Mouse (Mus musculus) colon, adult 2 months (tissue): ENCODE measurements around the gene Gm21985. TPM values are rescaled to one million over a fixed set of nuclear protein-coding genes. Genes with fewer than 3 reads are reported as not detected.

Source experiments
- polyA plus RNA-seq: library from polyadenylated mRNA; depleted of rRNA; stranded (reverse); fragments of >200 nt; gene quantifications from 2 replicates; pipeline ENCODE4 v1.2.3, GENCODE M21; 2012; rRNA removed

Gm21985 gene
- polyA plus RNA-seq = not detected in 2 replicates

DNA sequence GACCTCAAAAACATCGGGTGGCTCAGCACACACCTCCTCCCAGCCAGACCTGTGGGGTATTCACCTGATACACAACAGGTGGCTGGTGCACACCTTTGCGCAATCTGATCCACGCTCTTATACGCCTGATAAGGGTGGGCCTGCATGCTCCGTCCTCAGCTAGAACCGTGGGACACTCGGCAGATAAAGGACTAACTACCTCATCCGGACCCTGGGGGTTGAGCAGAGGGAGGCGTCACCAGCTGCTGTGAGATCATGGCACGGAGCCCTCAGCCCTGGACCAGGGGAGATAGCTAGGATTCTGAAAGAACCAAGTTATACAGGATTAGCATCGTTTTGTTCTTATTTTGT lies at the start of gene Gm21985:
Gene Gm21985 (plus strand): TSS at position 73 of the 351 bp plus-strand sequence.

DNA sequence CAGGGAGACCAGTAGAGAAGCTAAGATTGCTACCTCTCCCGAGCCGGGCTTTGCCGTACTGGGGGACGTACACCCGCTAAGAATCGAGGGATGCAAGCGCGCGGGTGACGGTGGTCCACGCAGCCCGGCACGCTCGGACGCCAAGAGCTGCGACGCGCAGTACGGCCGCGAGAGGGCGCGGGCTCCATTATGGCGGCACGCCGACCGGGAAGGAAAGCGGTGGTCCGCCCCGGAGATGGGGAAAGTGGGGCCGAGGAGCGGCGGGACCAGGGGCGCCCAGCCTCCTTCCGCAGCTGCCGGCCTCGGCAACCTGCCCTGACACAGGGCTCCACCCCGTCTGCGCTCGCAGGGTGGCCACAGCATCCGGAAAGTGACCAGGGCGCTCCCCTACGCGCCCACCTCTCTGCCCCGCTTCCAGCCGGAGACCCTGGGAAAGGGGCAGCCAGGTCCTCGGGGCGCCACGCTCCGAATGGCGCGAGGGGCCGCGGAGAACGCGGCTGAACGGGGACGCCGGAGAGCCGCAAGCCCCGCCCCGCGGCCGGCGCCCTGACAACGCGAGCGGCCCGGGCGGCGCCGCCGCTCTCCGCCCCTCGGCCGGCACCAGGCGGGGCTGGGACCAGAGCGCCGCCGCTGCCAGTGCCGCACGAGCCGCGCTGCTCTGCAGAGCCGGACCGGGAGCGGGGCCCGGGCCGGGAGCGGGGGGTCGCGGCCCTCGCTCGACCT lies 26.7 kb upstream of the Gm21985 start, which contains the start of gene Lpcat4:
Gene Lpcat4 (plus strand): TSS at position 257 of the 723 bp plus-strand sequence.

DNA sequence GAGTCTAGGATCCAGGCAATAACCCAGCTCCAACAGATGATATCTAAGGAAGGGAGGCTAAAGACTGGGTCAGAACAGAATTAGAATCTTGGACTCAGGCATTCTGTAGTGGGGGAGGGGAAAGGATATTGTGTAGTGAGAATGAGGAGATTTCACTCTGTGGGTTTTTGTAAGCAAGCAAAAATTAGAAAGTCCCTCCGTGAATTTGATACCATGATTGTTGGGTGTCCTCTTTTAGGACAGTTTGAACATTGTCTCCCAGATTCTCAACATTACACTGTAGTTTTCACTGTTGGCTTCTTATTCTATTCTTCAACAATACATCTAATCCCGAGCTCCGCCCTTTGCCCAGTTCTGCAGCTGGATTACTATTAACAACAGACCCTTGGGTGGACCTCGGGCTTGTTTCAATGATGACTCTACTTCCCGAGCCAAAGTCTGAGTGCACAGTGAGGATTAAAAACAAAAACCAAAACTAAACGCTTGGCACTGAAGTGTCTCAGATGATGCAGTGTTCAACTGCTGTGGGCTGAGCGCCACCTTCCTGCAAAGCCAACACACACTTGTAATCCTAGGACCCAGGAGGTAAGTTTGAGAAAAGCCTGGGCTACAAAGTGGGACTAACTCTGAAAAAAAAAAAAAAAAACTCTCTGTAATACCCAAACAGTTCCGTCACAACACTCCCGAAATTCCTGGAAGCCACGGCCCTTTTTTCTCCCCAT lies 6.7 kb upstream of the Gm21985 start, which contains the start of gene Nutm1:
Gene Nutm1 (minus strand): TSS at position 51 of the 722 bp plus-strand sequence.

DNA sequence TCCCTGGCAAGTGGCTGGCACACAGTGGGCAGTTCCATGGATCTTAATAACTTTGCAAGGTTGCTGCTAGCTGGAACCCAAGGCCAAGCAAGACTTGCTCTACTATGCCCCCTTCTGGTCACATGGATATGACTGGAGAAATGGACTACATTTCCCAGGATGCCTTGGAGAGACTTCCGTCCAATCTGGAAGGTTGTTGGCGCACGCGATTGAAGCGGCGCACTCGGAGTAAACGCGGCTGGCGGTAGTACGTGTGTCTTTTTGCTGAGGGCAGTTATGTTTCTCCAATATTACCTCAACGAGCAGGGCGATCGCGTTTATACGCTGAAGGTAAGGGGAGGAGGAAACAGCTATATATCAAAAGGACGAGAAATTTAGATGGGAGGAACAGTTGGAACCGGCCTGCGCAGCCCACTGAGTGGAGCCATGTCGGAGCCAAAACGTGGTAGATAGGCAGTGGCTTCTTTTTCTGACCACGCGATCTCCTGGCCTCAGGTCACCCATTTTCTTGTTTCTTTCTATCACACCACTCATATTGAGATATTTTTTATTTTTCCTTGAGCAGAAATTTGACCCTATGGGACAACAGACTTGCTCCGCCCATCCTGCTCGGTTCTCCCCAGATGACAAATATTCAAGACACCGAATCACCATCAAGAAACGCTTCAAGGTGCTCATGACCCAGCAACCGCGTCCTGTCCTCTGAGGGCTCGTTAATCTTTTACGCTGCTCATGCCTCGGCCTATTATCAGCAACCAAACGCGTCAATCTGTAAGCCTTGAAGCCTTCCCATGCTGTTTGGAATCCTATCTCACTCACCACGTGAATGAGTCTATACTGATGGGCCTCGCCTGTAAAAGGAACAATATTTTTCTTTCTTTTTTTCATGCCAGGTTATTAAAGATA lies 4.1 kb upstream of the Gm21985 start, which contains the start of gene Nop10:
Gene Nop10 (plus strand): TSS at position 179 of the 906 bp plus-strand sequence.

DNA sequence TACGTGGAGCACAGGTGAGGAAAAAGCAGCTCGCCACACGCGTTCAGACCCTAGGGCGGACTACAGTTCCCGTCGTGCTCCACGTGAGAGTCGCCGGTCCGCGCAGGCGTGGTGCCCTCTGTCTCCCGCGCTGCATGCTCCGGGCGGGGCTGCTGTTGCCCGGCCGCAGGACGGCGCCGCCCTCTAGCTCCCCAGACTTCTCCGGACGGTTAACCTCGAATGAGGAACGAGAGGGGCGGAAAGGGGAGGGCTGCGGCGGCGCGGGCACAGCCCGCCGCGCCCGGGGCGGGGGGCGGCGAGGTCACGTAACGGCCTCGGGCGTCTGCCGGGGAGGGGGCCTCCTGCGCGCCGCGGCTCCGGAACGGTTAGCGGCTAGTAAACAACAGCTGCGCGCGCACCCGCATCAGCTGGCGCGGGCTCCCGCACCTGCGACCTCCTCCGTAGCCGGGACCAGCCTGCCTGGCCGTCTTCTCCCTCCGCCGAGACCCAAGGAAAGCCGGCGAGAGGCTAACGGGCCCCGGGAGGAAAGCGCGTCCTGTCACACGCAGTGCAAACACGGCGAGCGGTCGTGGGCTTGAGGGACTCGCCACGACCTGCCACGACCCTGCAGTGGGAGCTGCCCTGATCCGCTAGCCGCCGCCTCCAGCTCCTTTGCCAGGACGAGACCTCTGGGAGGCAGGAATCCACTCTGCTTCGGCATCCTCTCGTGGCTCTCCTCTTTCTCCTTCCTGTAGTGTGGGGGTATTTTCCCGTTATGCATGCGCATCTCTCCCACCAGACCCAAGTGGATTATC lies 469 bp upstream of the Gm21985 start, which contains the start of gene Slc12a6:
Gene Slc12a6 (plus strand): TSS at position 378 of the 794 bp plus-strand sequence.

DNA sequence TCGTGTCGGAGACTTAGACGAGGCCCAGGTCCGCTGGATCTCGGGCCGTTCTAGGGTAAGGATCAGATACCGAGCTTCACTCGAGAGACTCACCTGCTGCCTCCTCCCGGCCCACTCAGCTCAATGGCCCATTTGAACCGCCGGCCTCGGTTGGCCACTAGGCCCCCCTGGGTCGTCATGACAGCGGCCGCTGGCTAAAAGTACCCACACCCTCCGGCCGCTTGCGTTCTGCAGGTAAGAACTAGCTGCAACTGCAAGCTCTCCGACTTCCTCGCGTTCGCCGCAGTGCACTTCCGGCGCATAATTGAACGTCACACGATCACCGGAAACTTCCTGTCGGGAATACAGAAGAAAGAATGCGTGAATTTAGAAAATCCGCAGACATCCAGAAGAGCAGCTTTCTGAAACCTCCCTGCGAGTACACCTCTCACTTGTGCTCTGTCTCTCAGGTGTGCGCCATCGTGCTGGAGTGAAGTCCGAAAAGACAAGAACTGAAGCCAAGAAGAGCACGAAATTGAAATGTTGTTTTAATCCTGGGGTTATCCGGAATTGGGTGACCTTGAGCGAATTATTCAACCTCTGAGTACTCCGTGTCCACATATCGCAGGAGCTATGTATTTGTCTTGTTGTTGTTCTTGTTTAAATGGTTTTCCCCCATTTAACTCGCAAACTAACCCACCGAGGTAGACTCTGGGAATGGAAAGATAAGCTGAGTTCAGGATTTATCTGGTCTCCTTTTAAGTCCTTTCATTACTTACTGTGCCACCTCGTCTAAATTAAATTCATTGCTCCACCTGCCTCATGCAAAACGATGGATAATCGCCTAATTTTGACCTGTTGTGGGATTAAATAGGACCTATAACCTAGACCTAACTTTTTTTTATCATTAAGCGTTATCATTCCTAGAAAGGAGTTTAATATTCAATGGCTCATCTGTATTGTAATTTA lies 101.9 kb downstream of the Gm21985 start, which contains the start of gene Emc4:
Gene Emc4 (minus strand): TSS at position 302 of the 948 bp plus-strand sequence.

DNA sequence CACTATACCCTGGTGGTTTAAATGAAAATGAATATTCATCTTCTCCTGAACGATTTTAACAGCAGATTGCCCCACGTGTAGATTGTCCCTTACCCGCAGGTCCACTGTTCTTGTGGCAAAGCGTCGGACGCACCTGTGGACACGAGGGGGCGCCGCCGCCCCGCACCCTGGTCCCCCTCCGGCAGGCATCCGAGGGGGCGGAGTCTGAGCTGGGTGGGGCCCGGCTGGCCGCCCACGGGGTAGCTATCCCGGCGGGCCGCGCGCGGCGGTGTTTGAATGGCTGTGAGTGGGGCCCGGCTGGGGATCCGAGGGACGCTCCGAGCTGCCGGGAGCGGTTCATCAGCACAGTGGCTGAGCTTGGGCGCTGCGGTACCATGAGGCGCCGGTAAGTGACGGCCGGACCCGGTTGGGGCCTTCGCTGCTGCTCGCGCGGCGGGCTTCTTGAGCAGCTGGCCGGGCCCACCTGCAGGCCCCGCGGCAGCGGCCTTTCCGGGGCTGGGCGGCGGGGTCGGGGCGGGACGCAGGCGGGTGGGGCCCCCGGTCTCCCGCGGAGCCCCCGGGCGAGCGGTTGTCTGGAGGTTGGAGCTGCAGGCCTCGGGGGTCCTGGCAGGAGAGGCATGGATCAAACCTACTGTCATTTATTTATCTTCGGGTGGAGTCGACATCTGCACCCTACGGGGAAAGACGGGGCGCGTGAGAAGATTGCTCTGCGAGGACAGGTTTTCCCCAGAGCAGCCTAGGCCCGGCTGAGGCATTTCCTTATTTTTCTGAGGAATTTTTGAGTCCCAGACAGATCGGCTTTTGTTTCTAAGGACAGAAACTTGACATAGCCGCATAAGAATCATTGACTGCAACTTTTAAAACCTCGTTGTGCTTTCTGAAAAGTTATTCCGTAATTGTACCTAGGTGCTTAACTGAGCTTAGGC lies 113.1 kb downstream of the Gm21985 start, which contains the start of gene Katnbl1:
Gene Katnbl1 (plus strand): TSS at position 239 of the 926 bp plus-strand sequence.

DNA sequence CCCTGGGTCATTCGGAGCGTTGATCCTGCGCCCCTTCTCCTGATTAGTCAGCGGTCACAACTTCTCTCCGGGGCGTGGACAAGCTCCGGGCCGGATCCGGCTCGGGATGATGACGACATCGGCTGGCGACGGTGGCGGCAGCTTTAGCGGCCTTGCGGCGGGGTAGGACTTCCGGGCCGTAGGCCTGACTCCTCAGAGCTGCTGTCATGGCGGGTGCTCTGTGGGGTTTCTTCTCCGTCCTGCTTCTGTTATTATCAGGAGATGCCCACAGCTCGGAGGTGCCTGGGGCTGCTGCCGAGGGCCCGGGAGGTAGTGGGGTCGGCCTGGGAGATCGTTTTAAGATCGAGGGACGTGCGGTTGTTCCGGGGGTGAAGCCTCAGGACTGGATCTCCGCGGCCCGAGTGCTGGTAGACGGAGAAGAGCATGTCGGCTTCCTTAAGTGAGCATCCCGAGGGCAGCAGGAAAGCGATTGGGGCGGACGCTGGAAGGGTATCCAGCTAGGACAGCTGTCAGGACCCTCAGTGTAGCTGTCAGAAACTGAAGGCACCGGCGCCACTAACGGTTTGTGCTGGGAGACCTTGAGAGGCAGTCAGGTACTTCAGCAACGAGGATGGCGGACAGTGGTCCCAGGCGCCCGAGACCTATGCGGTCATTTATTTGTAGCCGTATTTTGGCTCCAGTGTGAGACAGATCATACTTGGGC lies 188.9 kb downstream of the Gm21985 start, which contains the start of gene Emc7:
Gene Emc7 (plus strand): TSS at position 136 of the 703 bp plus-strand sequence.

Other genes starting within 250 kb of the Gm21985 start
- gene Olfr1311, start 241.9 kb upstream of the Gm21985 start, polyA plus RNA-seq = not detected in 2 replicates
- not detected in 2 replicates for gene Olfr1312, start 216.1 kb upstream of the Gm21985 start, polyA plus RNA-seq
- not detected in 2 replicates for gene Olfr1313, start 188.5 kb upstream of the Gm21985 start, polyA plus RNA-seq
- gene Olfr1314, start 169.5 kb upstream of the Gm21985 start, polyA plus RNA-seq = not detected in 2 replicates
- not detected in 2 replicates for gene Olfr1315-ps1, start 150.9 kb upstream of the Gm21985 start, polyA plus RNA-seq
- gene Olfr1316, start 131.3 kb upstream of the Gm21985 start, polyA plus RNA-seq = not detected in 2 replicates
- not detected in 2 replicates for gene Olfr1317, start 126.0 kb upstream of the Gm21985 start, polyA plus RNA-seq
- not detected in 2 replicates for gene Olfr1318, start 112.1 kb upstream of the Gm21985 start, polyA plus RNA-seq
- 68.9 and 103 TPM in 2 replicates for gene Lpcat4, start 26.8 kb upstream of the Gm21985 start, polyA plus RNA-seq
- not detected in 2 replicates for gene Nutm1, start 7.0 kb upstream of the Gm21985 start, polyA plus RNA-seq
- 29.9 and 30.3 TPM in 2 replicates for gene Nop10, start 4.4 kb upstream of the Gm21985 start, polyA plus RNA-seq
- gene Slc12a6, start 489 bp upstream of the Gm21985 start, polyA plus RNA-seq = 18.2 and 19.2 TPM in 2 replicates
- gene Emc4, start 101.7 kb downstream of the Gm21985 start, polyA plus RNA-seq = 50.1 and 68.0 TPM in 2 replicates
- 0.49 and 0.66 TPM in 2 replicates for gene Katnbl1, start 112.9 kb downstream of the Gm21985 start, polyA plus RNA-seq
- 3.7 and 4.5 TPM in 2 replicates for gene Emc7, start 188.7 kb downstream of the Gm21985 start, polyA plus RNA-seq
- not detected in 2 replicates for gene Chrm5, start 214.5 kb downstream of the Gm21985 start, polyA plus RNA-seq
- 3.5 and 4.5 TPM in 2 replicates for gene Aven, start 226.7 kb downstream of the Gm21985 start, polyA plus RNA-seq